Mouse (Mus musculus) gastrocnemius, postnatal 36 days (tissue): Measurements from ENCODE around the gene Capn3. TPM values are rescaled to one million over a fixed set of nuclear protein-coding genes. Genes with fewer than 3 reads are reported as not detected.

Experiments used
- DNase-seq, 2 experiments: peaks; one replicate each; pipeline ENCODE4 v3.0.0; 2022
- intact Hi-C: fragments of 180-260 bp; cut with DNase I; formaldehyde crosslinking; loops from one replicate; pipeline ENCODE4 v1.15.1; 2025
- total RNA-seq, 2 experiments: library from RNA; stranded (reverse); gene quantifications; 2 replicates each; pipeline ENCODE4 v1.2.3; 2021

Capn3 gene
- total RNA-seq, 2 experiments from 2014 or later: 115 to 125 TPM

DNA sequence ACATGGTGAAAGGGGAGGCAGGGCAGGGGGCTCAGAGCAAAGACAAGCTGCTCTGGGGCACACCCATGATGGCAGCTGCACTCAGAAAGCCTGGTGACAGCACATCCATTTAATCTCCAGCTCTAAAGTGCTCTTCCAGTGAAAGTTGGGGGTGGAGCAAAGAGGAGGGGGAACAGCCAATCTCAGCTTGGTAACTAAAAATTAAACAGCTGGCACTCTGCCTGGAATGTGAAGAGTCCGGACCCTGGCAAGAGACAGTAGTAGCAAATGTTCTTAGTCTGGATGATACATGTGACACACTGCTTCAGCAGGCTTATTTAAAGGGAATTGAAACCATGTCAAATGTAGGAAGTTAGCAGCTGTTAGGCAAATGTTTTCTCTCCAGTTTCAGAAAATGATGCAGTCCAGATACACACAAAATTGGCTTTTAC is 84.0 kb downstream of the Capn3 start:
- DNase-seq: peak; percentile 30 to 75
- intact Hi-C loops: no loop called here

- DNase-seq: no peak
- intact Hi-C loops: no loop called here
Observed at GRCm38 (mm10) chr2:120544732-120545131, 88.9 kb downstream of the Capn3 start.

Other genes starting within 250 kb of the Capn3 start
- 10 to 100 TPM; 29.5 to 29.6 TPM for gene Pla2g4e, start 210.7 kb upstream of the Capn3 start, total RNA-seq
- gene Pla2g4d, start 166.8 kb upstream of the Capn3 start, total RNA-seq: not detected
- gene Pla2g4f, start 141.9 kb upstream of the Capn3 start, total RNA-seq: not detected
- 10 to 100 TPM; 20.1 to 20.2 TPM for gene Vps39, start 102.9 kb upstream of the Capn3 start, total RNA-seq
- gene Ganc, start 52.1 kb upstream of the Capn3 start, total RNA-seq: 10 to 100 TPM; 29.6 to 40.7 TPM
- 10 to 100 TPM; 40.0 to 41.0 TPM for gene Tmem87a, start 51.9 kb upstream of the Capn3 start, total RNA-seq
- gene Zfp106, start 107.8 kb downstream of the Capn3 start, total RNA-seq: 100 to 1,000 TPM; 507 to 640 TPM
- gene Snap23, start 111.7 kb downstream of the Capn3 start, total RNA-seq: 10 to 100 TPM; 40.8 to 42.1 TPM
- 1 to 10 TPM; 5.0 to 7.2 TPM for gene Haus2, start 153.4 kb downstream of the Capn3 start, total RNA-seq
- 10 to 100 TPM; 10.3 to 11.0 TPM for gene Lrrc57, start 153.5 kb downstream of the Capn3 start, total RNA-seq
- 1 to 10 TPM; 3.6 to 3.9 TPM for gene Stard9, start 173.1 kb downstream of the Capn3 start, total RNA-seq